ENCODE assay signal across 16 mouse cellular contexts in genomic region chr12:79857704-79858103, GRCm38 (mm10).
DNase-seq lines count a peak whose midpoint lies in the region; ATAC-seq and TF ChIP-seq lines count a peak whose summit lies in the region.
"Had no signal": no experiment of that assay in that cellular context is flagged by ENCODE, and none has a peak within 500 bp of the region (broad histone marks: within the 10 kb centered on the region; RNA-seq: fewer than 3 reads in every experiment).

No protein-coding gene starts in this region.

- TF ChIP-seq POLR2A in lung, adult 2 months (IDR thresholded peaks at IDR 0.05; ENCODE audit: borderline replicate concordance, extremely low read depth, low read depth, low read length), result no peak

- peaks cover 68% of the 10 kb centered on the region for H3K4me1 ChIP-seq in heart, embryonic 12.5 days (replicated peaks)
- H3K4me1 ChIP-seq in lung, embryonic 14.5 days (ENCODE audit: insufficient read depth), result peaks cover 58% of the 10 kb centered on the region
- H3K4me1 ChIP-seq in lung, adult 2 months (ENCODE audit: control insufficient read depth, insufficient read depth, low read length), result peaks cover 12% of the 10 kb centered on the region
- peaks cover 65% of the 10 kb centered on the region for H3K4me1 ChIP-seq in embryonic facial prominence, embryonic 13.5 days
- peaks cover 48% of the 10 kb centered on the region for H3K4me1 ChIP-seq in stomach, embryonic 16.5 days (ENCODE audit: control insufficient read depth, insufficient read depth, low read length)

- H3K27me3 ChIP-seq in heart, embryonic 12.5 days (replicated peaks), result no peaks in the 10 kb centered on the region
- no peaks in the 10 kb centered on the region for H3K27me3 ChIP-seq in lung, embryonic 14.5 days (ENCODE audit: insufficient read depth, low read length)
- H3K27me3 ChIP-seq in embryonic facial prominence, embryonic 13.5 days, result no peaks in the 10 kb centered on the region
- no peaks in the 10 kb centered on the region for H3K27me3 ChIP-seq in stomach, embryonic 16.5 days (ENCODE audit: control insufficient read depth, insufficient read depth, low read length)

- TF ChIP-seq CTCF in lung, embryonic 14.5 days (IDR thresholded peaks at IDR 0.05; ENCODE audit: low read depth), result no peak
- TF ChIP-seq CTCF in lung, adult 2 months (IDR thresholded peaks at IDR 0.05; ENCODE audit: insufficient read depth, low read length), result no peak

- no peaks in the 10 kb centered on the region for H3K36me3 ChIP-seq in heart, embryonic 12.5 days
- H3K36me3 ChIP-seq in lung, embryonic 14.5 days (ENCODE audit: insufficient read depth), result no peaks in the 10 kb centered on the region
- H3K36me3 ChIP-seq in embryonic facial prominence, embryonic 13.5 days, result no peaks in the 10 kb centered on the region
- H3K36me3 ChIP-seq in stomach, embryonic 16.5 days (ENCODE audit: control insufficient read depth, insufficient read depth, low read length), result no peaks in the 10 kb centered on the region

- no peak overlapping the region for H3K4me3 ChIP-seq in heart, embryonic 12.5 days
- no peak overlapping the region for H3K4me3 ChIP-seq in lung, embryonic 14.5 days (ENCODE audit: low read depth, low read length)
- H3K4me3 ChIP-seq in lung, adult 2 months (replicated peaks; ENCODE audit: extremely low read depth, low read depth, low read length), result no peak overlapping the region
- no peak overlapping the region for H3K4me3 ChIP-seq in embryonic facial prominence, embryonic 13.5 days
- no peak overlapping the region for H3K4me3 ChIP-seq in stomach, embryonic 16.5 days (replicated peaks; ENCODE audit: low read length)

- peak overlapping the region; percentile 55 for H3K27ac ChIP-seq in heart, embryonic 12.5 days (ENCODE audit: poor library complexity, severe bottlenecking)
- H3K27ac ChIP-seq in lung, embryonic 14.5 days (ENCODE audit: low read depth), result peak overlapping the region; percentile 92
- peak overlapping the region; percentile 73; the same call in 1 of the 2 replicates for H3K27ac ChIP-seq in embryonic facial prominence, embryonic 13.5 days
- H3K27ac ChIP-seq in stomach, embryonic 16.5 days (ENCODE audit: low read length), result peak overlapping the region; percentile 85
- H3K27ac ChIP-seq: hindbrain, postnatal 0 days had no signal

- ATAC-seq in heart, embryonic 12.5 days (ENCODE audit: insufficient number of reproducible peaks, low FRiP score), result no peak
- no peak for ATAC-seq in lung, embryonic 14.5 days (ENCODE audit: insufficient read depth)
- ATAC-seq in embryonic facial prominence, embryonic 13.5 days (ENCODE audit: insufficient number of reproducible peaks, insufficient read depth, low FRiP score, low TSS enrichment, low read depth), result no peak
- ATAC-seq in stomach, embryonic 16.5 days (ENCODE audit: insufficient read depth, low FRiP score), result no peak
- ATAC-seq: hindbrain, postnatal 0 days; lung, postnatal 0 days had no signal

- 64% methylated on average over 6 of the region's 6 CpGs for WGBS in heart, embryonic 12.5 days
- WGBS in lung, embryonic 14.5 days, result 42% methylated on average over 6 of the region's 6 CpGs
- WGBS in lung, adult 2 months, result 65% methylated on average over 6 of the region's 6 CpGs
- WGBS in embryonic facial prominence, embryonic 13.5 days, result 34% methylated on average over 6 of the region's 6 CpGs
- WGBS in stomach, embryonic 16.5 days, result 49% methylated on average over 6 of the region's 6 CpGs

- intact Hi-C loops in heart, postnatal 25 days (cut with DNase I), result no loop called here

- no peak overlapping the region for H3K9ac ChIP-seq in heart, embryonic 12.5 days
- no peak overlapping the region for H3K9ac ChIP-seq in lung, embryonic 14.5 days
- no peak overlapping the region for H3K9ac ChIP-seq in embryonic facial prominence, embryonic 13.5 days
- H3K9ac ChIP-seq in stomach, embryonic 16.5 days (ENCODE audit: low read length), result no peak overlapping the region

- no peak for DNase-seq in heart, postnatal 25 days (ENCODE audit: low spot score)
- DNase-seq in lung, embryonic 14.5 days, result no peak
- no peak for DNase-seq in lung, adult 2 months
- no peak for DNase-seq in frontal cortex, postnatal 36 days (ENCODE audit: low spot score in 2 of 2)
- DNase-seq: adrenal gland, postnatal 25 days; B cell, adult 2 months; cerebellum, adult 18-20 months; gastrocnemius, postnatal 36 days; right cerebral cortex, adult 18-20 months; thymus, postnatal 4 days had no signal

- peaks cover 8% of the 10 kb centered on the region for H3K9me3 ChIP-seq in heart, embryonic 12.5 days (replicated peaks)
- no peaks in the 10 kb centered on the region for H3K9me3 ChIP-seq in lung, embryonic 14.5 days (ENCODE audit: low read depth, low read length)
- H3K9me3 ChIP-seq in embryonic facial prominence, embryonic 13.5 days, result no peaks in the 10 kb centered on the region
- H3K9me3 ChIP-seq in stomach, embryonic 16.5 days (replicated peaks; ENCODE audit: control insufficient read depth, low read length), result 0 out of 2 replicates have a peak, but pooled peaks cover under 1% of the 10 kb centered on the region

- no peak overlapping the region for H3K4me2 ChIP-seq in heart, embryonic 12.5 days
- H3K4me2 ChIP-seq in lung, embryonic 14.5 days, result no peak overlapping the region
- H3K4me2 ChIP-seq in embryonic facial prominence, embryonic 13.5 days, result no peak overlapping the region
- no peak overlapping the region for H3K4me2 ChIP-seq in stomach, embryonic 16.5 days (ENCODE audit: low read depth, low read length)
- H3K4me2 ChIP-seq: liver, embryonic 11.5 days had no signal
